ENCODE assay signal across 13 mouse cellular contexts in the genomic region with DNA sequence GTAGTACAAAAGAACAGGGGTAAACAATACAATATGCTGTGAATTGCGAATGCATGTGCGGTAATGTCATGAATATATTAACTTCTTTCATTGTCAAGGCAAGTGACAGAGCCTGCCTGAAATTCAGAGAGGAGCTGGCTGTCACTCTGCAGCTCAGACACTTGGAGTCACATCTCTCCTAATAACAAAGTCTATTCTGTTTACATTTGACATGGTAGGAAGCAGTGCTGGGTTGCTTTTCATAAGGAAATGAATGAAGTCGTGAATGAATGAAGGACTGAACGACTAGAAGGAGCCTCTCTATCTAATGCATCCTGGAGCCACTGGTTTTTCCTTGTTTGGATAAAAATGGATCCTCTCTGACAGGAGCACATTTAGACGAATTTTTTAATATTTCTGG.
DNase-seq lines count a peak whose midpoint lies in the region; ATAC-seq and TF ChIP-seq lines count a peak whose summit lies in the region.
"Had no signal": no experiment of that assay in that cellular context is flagged by ENCODE, and none has a peak within 500 bp of the region (broad histone marks: within the 10 kb centered on the region; RNA-seq: fewer than 3 reads in every experiment).

No protein-coding gene starts in this region.

- H3K9me3 ChIP-seq in heart, embryonic 12.5 days (replicated peaks): no peaks in the 10 kb centered on the region
- no peaks in the 10 kb centered on the region for H3K9me3 ChIP-seq in embryonic facial prominence, embryonic 11.5 days (replicated peaks; ENCODE audit: control insufficient read depth, low read length)
- H3K9me3 ChIP-seq in hindbrain, embryonic 11.5 days (ENCODE audit: control insufficient read depth, low read length): no peaks in the 10 kb centered on the region
- H3K9me3 ChIP-seq in midbrain, embryonic 15.5 days: no peaks in the 10 kb centered on the region
- H3K9me3 ChIP-seq: intestine, embryonic 15.5 days had no signal

- H3K27ac ChIP-seq in heart, embryonic 12.5 days (ENCODE audit: poor library complexity, severe bottlenecking): no peak overlapping the region
- H3K27ac ChIP-seq in embryonic facial prominence, embryonic 11.5 days (replicated peaks; ENCODE audit: low read depth, low read length): no peak overlapping the region
- H3K27ac ChIP-seq in hindbrain, embryonic 11.5 days (ENCODE audit: low read depth, low read length): peak overlapping the region; percentile 30; the same call in 1 of the 2 replicates
- peak overlapping the region; percentile 66 for H3K27ac ChIP-seq in midbrain, embryonic 15.5 days
- no peak overlapping the region for H3K27ac ChIP-seq in kidney, adult 2 months (ENCODE audit: insufficient read depth, low read depth, low read length)
- H3K27ac ChIP-seq: intestine, embryonic 15.5 days had no signal

- H3K4me3 ChIP-seq in heart, embryonic 12.5 days: no peak overlapping the region
- H3K4me3 ChIP-seq in embryonic facial prominence, embryonic 11.5 days (ENCODE audit: low read depth, low read length): no peak overlapping the region
- H3K4me3 ChIP-seq in hindbrain, embryonic 11.5 days (ENCODE audit: low read depth, low read length): no peak overlapping the region
- H3K4me3 ChIP-seq in midbrain, embryonic 15.5 days: peak overlapping the region; percentile 21
- no peak overlapping the region for H3K4me3 ChIP-seq in kidney, adult 2 months (ENCODE audit: insufficient read depth, low read depth, low read length)
- H3K4me3 ChIP-seq: intestine, embryonic 15.5 days had no signal

- WGBS in heart, embryonic 12.5 days: 28% methylated on average over 5 of the region's 5 CpGs
- 29% methylated on average over 5 of the region's 5 CpGs for WGBS in embryonic facial prominence, embryonic 11.5 days
- 14% methylated on average over 5 of the region's 5 CpGs for WGBS in hindbrain, embryonic 11.5 days
- 3% methylated on average over 5 of the region's 5 CpGs for WGBS in midbrain, embryonic 15.5 days
- WGBS in kidney, adult 2 months: 34% methylated on average over 5 of the region's 5 CpGs

- no peak for ATAC-seq in heart, embryonic 12.5 days (ENCODE audit: insufficient number of reproducible peaks, low FRiP score)
- peak; percentile 23; the same call in 1 of the 2 replicates for ATAC-seq in embryonic facial prominence, embryonic 11.5 days (replicated peaks; ENCODE audit: insufficient number of reproducible peaks, low FRiP score, low TSS enrichment, low read depth)
- ATAC-seq in hindbrain, embryonic 11.5 days (ENCODE audit: low FRiP score): peak; percentile 87
- ATAC-seq in midbrain, embryonic 15.5 days (replicated peaks): peak; percentile 83
- no peak for ATAC-seq in megakaryocyte, adult 5-6 weeks (ENCODE audit: poor library complexity, severe bottlenecking)
- ATAC-seq: intestine, embryonic 15.5 days had no signal

- H3K9ac ChIP-seq in heart, embryonic 12.5 days: no peak overlapping the region
- no peak overlapping the region for H3K9ac ChIP-seq in embryonic facial prominence, embryonic 11.5 days (replicated peaks; ENCODE audit: low read length)
- no peak overlapping the region for H3K9ac ChIP-seq in hindbrain, embryonic 11.5 days (ENCODE audit: low read depth, low read length)
- peak overlapping the region; percentile 15; the same call in 1 of the 2 replicates for H3K9ac ChIP-seq in midbrain, embryonic 15.5 days
- H3K9ac ChIP-seq: intestine, embryonic 15.5 days had no signal

- H3K4me1 ChIP-seq in heart, embryonic 12.5 days (replicated peaks): no peaks in the 10 kb centered on the region
- H3K4me1 ChIP-seq in embryonic facial prominence, embryonic 11.5 days (ENCODE audit: control insufficient read depth, insufficient read depth, low read length): no peaks in the 10 kb centered on the region
- H3K4me1 ChIP-seq in hindbrain, embryonic 11.5 days (replicated peaks; ENCODE audit: control insufficient read depth, insufficient read depth, low read length): peaks cover 3% of the 10 kb centered on the region
- peaks cover 11% of the 10 kb centered on the region for H3K4me1 ChIP-seq in midbrain, embryonic 15.5 days
- no peaks in the 10 kb centered on the region for H3K4me1 ChIP-seq in kidney, adult 2 months (ENCODE audit: control insufficient read depth, insufficient read depth, low read length)
- H3K4me1 ChIP-seq: intestine, embryonic 15.5 days had no signal

- DNase-seq in heart, postnatal 25 days (ENCODE audit: low spot score): no peak
- DNase-seq in embryonic facial prominence, embryonic 11.5 days (ENCODE audit: low spot score): no peak
- peak; percentile 32 for DNase-seq in hindbrain, embryonic 11.5 days (ENCODE audit: low spot score)
- DNase-seq in right cerebral cortex, postnatal 14 days: no peak
- no peak for DNase-seq in kidney, adult 2 months
- DNase-seq: cerebellum, adult 9-11 months; gastrocnemius, postnatal 14 days; kidney, postnatal 4 days; liver had no signal

- no peak for TF ChIP-seq CTCF in kidney, adult 2 months (conservative IDR thresholded peaks at IDR 0.05; ENCODE audit: insufficient read depth, insufficient read length, low read depth, low read length)

- no peaks in the 10 kb centered on the region for H3K36me3 ChIP-seq in heart, embryonic 12.5 days
- no peaks in the 10 kb centered on the region for H3K36me3 ChIP-seq in embryonic facial prominence, embryonic 11.5 days (replicated peaks; ENCODE audit: control insufficient read depth, insufficient read depth, low read depth, low read length)
- H3K36me3 ChIP-seq in hindbrain, embryonic 11.5 days (ENCODE audit: control insufficient read depth, insufficient read depth, low read length): no peaks in the 10 kb centered on the region
- H3K36me3 ChIP-seq in midbrain, embryonic 15.5 days (replicated peaks): no peaks in the 10 kb centered on the region
- no peaks in the 10 kb centered on the region for H3K36me3 ChIP-seq in kidney, adult 2 months (ENCODE audit: control insufficient read depth, insufficient read depth, low read length)
- H3K36me3 ChIP-seq: intestine, embryonic 15.5 days had no signal

- peak overlapping the region; percentile 56 for H3K4me2 ChIP-seq in heart, embryonic 12.5 days
- no peak overlapping the region for H3K4me2 ChIP-seq in embryonic facial prominence, embryonic 11.5 days (ENCODE audit: low read depth, low read length)
- H3K4me2 ChIP-seq in hindbrain, embryonic 11.5 days (replicated peaks; ENCODE audit: low read depth, low read length): no peak overlapping the region
- peak overlapping the region; percentile 43 for H3K4me2 ChIP-seq in midbrain, embryonic 15.5 days
- H3K4me2 ChIP-seq: intestine, embryonic 15.5 days had no signal

- no peak for TF ChIP-seq POLR2A in kidney, adult 2 months (IDR thresholded peaks at IDR 0.05; ENCODE audit: low read depth, low read length)

- H3K27me3 ChIP-seq in heart, embryonic 12.5 days (replicated peaks): no peaks in the 10 kb centered on the region
- H3K27me3 ChIP-seq in embryonic facial prominence, embryonic 11.5 days (ENCODE audit: control insufficient read depth, insufficient read depth, low read length): no peaks in the 10 kb centered on the region
- no peaks in the 10 kb centered on the region for H3K27me3 ChIP-seq in hindbrain, embryonic 11.5 days (ENCODE audit: control insufficient read depth, insufficient read depth, low read length)
- no peaks in the 10 kb centered on the region for H3K27me3 ChIP-seq in midbrain, embryonic 15.5 days (replicated peaks)
- no peaks in the 10 kb centered on the region for H3K27me3 ChIP-seq in kidney, adult 2 months (replicated peaks; ENCODE audit: control insufficient read depth, insufficient read depth, low read length)
- H3K27me3 ChIP-seq: intestine, embryonic 15.5 days had no signal

- intact Hi-C loops in heart, postnatal 25 days (cut with DNase I): no loop called here

Comparison
In these comparisons a context has a peak if more than half of its experiments do, and no peak if none do; other contexts are left out.
1. ATAC-seq: peak in embryonic facial prominence, embryonic 11.5 days (single experiment), hindbrain, embryonic 11.5 days (single experiment) and midbrain, embryonic 15.5 days (single experiment); none in heart, embryonic 12.5 days (single experiment) and megakaryocyte, adult 5-6 weeks (single experiment).
2. H3K27ac ChIP-seq: peak in hindbrain, embryonic 11.5 days (single experiment) and midbrain, embryonic 15.5 days (single experiment); none in heart, embryonic 12.5 days (single experiment), embryonic facial prominence, embryonic 11.5 days (single experiment) and kidney, adult 2 months (single experiment).
3. H3K4me2 ChIP-seq: peak in heart, embryonic 12.5 days (single experiment) and midbrain, embryonic 15.5 days (single experiment); none in embryonic facial prominence, embryonic 11.5 days (single experiment) and hindbrain, embryonic 11.5 days (single experiment).